Mouse (Mus musculus) right cerebral cortex, adult 18-20 months (tissue): ENCODE measurements at regions not wholly inside any gene's neighbourhood (a gene's known extent, or its start where the extent isn't known, plus 50 kb on each side); places are given as distances from the start of the nearest gene placed in this dataset.

Experiments used
- DNase-seq: peaks from one replicate; pipeline ENCODE4 v3.0.0; 2022; ENCODE audit warnings: mixed read lengths

- DNase-seq, result peak; percentile 24
Measured at GRCm38 (mm10) chrX:96019556-96019955, 62.8 kb upstream of the Las1l start.

- peak; percentile 18 for DNase-seq
Measured at GRCm38 (mm10) chrX:96020407-96020806, 63.6 kb upstream of the Las1l start.

- no peak for DNase-seq
Measured at GRCm38 (mm10) chrX:96025374-96025773, 68.6 kb upstream of the Las1l start.

- DNase-seq, result no peak
Measured at GRCm38 (mm10) chrX:96025876-96026275, 69.1 kb upstream of the Las1l start.

- no peak for DNase-seq
Measured at GRCm38 (mm10) chrX:96031591-96031990, 64.3 kb upstream of the Msn start.

GRCm38 (mm10) chrX:96035307-96035706 lies 60.5 kb upstream of the Msn start:
- no peak for DNase-seq

GRCm38 (mm10) chrX:96042193-96042592 lies 53.6 kb upstream of the Msn start:
- no peak for DNase-seq
